Mouse (Mus musculus) thymus, postnatal 4 days (tissue): Measurements from ENCODE around the gene Srpk2.
"Not testable (repeated sequence)": the region's sequence is repeated elsewhere in the genome, so short reads cannot be mapped to it uniquely, and the experiment has no call there.

Source experiments
- DNase-seq: peaks from one replicate; pipeline ENCODE4 v3.0.0; 2021

The Srpk2 gene

DNA sequence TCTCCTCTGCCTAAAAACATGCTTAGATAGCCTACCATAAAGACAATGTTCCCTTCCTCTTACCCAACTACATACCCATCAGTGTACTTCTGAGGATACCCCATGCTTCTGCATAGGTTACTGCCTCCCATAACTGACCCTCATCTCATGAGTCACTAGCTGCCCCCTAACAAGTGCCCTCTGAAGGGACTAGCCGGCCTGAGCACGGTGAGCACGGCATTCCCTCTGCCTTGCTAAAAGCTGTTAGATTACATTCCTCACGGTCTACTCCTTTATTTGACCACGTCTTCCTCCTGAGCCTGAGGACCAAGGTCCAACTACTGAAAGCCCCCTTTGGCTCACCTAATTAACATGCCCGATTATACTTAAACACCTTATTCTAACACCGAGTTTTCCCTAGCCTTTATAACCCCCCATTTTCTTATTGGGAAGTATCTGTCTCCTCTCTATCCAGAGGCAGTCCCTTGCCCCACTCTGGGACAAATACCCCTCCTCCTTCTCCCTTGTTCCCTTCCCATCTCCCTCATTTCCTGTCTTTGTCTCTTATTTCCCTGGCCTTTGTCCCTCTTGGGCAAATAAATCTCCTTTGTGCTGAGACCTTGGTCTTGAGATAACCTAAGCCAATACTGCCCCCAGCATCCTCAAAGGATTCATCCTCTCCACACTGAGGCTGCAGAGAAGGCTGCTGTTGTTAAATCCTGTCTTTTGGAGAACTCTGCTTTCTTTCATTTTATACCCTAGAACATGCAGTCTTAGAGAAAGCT lies 128.2 kb downstream of the Srpk2 start:
- DNase-seq: no peak

DNA sequence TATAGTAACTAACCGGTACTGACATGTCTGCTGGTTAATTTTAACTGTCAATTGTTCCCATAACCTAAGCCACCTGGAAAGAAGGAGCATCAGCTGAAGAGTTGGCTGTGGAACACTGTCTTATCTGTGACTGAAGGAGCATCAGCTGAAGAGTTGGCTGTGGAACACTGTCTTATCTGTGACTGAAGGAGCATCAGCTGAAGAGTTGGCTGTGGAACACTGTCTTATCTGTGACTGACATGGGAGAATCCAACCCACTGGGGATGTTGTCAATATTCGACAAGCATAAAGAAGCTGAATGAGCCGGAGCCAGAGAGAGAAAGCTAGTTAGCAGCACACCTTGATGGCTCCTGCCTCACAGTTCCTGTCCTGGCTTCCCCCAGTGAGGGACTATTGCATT lies 131.1 kb downstream of the Srpk2 start:
- not testable (repeated sequence) for DNase-seq

DNA sequence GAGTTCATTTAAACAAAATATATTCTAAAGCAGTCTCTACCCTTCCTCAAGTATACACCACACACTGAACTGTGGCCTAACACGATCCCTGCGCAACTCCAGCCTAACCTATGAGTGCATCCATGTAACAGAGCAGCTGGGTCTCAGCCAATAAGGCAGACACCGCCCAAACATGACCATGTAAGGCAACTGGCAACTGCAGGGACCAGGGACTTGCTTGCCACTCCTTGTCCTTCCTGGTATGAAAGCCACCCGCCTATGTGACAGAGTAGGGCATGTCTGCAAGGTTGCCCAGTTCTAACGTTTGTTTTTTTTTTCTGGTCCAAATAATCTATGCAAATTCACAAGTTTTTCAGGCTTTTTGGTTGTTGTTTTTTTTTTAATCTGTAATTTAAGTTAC lies 132.7 kb downstream of the Srpk2 start:
- DNase-seq: no peak

DNA sequence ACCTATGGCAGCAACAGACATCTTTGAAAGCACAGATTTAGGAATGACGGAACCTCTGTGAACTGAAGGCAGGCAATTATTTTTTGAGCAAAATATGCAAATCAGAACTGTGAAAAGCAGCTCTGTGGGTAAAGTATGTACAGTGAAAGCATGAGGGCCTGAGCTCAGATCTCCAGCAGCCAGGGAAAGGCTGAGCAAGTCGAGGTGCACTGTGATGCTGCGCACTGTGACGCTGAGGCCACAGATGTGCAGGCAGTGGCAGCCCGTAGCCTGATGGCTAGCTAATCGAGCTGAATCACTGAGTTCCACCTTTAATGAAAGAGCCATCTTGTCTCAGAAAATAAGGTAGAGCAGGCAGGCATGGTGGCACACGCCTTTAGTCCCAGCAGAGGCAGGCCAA lies 148.7 kb downstream of the Srpk2 start:
- no peak for DNase-seq

DNA sequence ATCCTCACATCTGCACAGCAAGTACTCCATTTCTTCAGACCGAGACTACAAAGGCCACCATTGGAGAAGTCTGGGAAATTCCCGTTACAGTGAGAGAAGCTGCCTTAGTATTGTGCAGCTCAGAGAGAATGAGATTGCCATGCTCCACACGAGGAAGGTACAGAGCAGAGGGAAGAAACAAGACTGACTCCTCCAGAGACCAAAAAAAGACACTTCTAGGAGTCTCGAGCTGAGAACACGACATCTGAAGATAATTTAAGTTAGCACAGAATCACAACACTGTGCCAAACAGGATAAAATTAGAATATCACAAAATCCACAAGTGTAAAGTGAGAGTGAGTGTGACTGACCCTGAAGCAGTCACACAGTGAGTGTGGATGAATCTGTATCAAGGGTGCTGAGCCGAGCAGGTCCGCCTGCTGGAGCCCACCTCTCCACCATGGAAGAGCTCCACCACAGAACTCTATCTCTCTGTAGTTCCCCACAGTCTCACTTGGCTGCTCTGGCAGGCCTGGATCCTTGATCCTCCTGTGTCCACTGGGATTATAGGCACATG lies 152.8 kb downstream of the Srpk2 start:
- DNase-seq: no peak

DNA sequence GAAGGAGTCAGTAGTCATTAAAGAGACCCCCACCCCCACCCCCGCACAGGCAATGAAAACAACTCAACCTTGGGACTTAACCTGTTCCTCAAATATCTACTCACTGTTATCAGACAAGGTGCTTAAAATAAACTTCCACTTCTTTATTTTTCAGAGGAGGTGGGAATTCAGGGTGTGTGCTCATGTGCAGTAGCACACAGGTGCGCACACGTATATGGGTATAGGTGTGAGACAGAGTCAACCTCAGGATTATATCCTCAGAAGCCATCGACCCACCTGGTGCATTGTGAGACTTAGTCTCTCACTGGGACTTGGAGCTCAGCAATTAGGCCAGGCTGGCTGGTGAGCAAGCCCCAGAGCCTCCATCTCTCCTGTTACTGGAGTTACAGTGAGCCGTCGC lies 153.3 kb downstream of the Srpk2 start:
- DNase-seq: no peak

DNA sequence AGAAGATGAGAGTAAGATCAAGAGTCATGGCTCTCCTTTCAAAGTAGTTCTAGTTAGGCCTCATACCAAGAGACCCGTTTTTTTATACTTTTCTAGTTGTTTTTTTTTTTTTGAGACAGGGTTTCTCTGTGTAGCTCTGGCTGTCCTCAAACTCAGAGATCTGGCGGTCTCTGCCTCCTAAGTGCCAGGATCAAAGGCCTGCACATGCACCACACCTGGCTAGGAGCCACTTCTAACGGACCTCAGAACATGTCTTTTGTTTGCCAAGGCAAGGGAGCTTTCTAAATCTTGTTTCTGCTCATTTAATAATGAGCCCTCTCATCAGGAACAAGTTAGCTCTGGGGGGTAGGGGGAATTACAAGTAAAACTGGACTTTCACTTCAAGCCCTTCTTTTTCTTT lies 159.8 kb downstream of the Srpk2 start:
- DNase-seq: peak; percentile 48

DNA sequence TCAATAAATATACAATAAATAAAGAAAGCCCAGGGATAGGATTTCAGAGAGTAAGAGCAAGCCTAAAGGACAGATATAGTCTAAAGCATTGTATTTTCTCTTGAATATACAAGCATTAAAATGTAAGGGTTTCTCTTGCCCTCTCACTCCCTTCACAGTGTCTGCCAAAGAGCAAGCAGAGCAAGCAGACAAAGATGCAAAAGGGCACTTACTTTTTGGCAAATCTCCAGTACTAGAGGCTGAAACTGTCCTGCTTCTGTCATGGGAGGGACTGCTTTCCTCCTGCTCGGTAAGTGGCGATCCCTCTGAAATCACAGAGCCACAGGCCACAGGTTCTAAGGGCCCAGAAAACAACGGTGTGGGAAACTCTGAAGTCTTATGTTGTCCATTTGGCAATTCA lies 160.5 kb downstream of the Srpk2 start:
- no peak for DNase-seq

DNA sequence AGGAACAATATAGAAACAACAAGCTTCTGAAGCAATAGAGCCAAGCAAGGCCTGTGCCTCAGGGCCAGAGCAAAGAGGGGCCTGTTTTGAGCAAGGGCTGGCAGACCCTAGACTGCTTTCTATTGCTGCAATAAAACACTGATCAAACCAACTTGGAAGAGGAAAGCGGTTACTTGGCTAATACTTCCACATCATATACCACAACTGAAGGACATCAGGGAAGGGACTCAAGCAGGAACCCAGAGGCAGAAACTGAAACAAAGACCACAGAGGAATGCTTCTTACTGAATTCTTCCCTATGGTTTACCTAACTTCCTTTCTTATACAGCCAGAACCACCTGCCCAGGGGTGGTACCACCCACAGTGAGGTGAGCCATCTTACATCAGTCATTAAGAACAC lies 162.8 kb downstream of the Srpk2 start:
- DNase-seq: no peak

DNA sequence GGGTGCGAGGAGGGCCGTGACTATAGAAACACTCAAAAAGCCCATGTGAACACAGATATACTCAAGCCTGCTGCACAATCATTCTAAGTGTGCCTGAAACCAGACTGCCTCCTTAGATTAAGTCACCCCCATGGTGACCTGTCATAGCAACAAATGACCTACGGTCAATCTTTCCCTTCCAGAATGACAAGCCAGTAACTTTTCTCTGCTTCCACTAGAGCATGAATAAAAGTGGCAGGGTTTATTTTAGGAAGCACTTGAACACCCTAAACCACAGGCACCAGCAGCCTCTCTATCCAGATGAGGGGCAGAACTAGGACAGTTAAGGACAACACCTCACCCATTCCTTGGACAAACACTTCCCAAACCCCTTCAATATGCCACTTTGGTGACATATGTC lies 164.7 kb downstream of the Srpk2 start:
- no peak for DNase-seq

DNA sequence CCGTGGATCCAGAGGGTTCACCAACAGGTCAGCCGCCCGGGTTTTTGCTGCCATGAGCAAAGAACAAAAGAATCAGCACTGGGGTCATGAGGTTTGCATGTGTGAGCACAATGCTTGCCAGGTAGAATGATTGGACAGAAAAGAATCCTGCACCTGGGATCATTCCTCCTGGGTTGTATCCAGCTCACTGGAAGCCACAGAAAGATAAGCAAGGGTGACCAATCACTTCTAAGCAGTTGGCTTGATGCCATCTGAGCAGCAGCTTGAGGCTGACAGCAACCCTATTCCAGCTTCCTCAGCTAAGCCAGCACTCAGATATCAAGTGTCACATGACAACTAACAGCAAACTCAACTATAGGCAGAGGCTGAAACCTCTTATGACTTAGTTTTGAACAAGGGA lies 165.7 kb downstream of the Srpk2 start:
- no peak for DNase-seq

DNA sequence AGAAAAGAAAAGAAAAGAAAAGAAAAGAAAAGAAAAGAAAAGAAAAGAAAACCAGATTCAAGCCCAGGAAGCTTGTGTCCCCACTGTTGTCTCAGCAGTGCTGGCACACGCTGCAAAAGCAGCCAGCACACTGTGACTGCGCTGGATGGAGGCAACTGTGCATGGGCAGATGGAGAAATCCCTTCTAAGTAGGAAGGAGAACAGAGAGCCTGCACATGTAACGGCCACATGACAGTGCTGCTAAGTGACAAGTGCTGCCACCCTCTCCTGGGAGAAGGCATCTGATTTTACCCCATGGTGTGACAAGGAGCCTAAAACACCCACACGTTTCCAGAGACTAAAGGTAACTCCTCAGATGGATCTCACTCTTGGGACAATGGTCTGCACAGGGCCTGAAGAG lies 166.6 kb downstream of the Srpk2 start:
- DNase-seq: no peak

DNA sequence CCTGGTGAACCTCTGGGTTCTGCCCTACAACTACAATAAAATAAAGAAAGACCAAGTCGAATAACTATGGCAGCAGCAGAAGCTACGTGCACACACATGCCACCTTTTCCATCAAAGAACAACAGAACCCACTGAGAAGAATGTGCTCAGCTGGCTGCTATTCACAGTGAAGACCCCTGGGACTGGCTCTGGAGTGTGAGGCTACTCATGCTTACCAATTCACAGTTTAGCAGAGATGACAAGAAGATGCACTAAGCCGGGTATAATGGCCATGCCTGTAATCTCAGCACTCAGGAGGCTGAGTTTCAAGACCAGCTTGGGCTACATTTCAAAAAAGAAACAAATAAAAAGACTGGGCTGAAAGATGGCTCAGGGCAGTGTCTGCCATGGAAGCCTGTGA lies 167.5 kb downstream of the Srpk2 start:
- DNase-seq: no peak

DNA sequence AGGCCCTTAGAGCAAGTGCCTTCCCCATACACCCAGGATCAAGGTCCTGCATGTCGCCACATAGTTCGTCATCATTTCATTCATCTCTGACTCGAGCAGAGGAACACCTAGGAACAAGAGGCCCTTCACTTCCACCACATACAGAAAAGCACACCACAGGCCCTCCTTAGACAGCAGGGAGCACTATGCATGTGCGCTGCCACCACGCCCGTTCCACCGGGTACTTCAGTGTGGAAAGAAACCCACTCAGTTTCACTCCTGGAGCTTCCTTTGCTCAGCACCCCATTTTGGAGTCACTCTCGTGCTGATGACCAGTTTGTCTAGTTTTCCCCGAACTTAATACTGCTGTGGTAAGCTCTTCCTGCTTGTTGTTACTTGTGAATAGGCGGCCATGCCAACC lies 169.4 kb downstream of the Srpk2 start:
- no peak for DNase-seq

DNA sequence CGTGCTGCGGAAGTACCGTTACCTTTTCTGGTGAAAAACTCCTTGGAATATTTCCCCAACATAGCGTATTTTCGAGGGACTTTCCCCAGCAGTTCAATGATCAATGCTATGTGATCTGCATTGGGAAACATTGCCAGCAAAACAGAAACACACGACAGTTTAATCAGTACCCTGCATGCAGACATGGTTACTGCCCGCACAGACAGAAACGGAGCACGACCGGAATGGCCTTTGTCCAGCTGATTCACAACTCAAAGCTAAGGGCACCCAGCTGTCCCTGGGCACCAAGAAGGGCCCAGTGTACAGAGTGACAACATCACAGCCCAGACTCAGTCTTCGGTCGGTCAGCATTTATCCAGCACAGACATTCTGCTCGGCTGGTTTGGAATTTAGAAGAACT lies 170.9 kb downstream of the Srpk2 start:
- no peak for DNase-seq

DNA sequence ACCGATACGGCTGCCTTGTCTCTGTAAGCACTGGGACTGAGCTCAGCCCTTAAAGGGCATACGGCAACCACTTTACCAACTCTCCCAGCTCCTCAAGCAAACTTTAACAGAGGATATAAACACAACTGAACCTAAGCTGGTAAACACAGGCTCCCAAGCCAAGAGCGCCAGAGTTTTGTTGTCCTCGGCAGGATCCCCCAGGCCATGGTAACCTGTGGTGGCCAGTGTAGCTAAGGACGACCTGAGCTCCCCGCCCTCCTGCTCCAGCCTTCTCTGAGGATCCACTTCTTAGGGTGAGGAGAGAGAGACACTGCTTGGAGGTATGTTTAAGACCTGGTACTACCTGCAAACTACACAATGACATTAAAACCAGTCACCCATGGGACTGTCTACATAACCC lies 171.9 kb downstream of the Srpk2 start:
- no peak for DNase-seq

DNA sequence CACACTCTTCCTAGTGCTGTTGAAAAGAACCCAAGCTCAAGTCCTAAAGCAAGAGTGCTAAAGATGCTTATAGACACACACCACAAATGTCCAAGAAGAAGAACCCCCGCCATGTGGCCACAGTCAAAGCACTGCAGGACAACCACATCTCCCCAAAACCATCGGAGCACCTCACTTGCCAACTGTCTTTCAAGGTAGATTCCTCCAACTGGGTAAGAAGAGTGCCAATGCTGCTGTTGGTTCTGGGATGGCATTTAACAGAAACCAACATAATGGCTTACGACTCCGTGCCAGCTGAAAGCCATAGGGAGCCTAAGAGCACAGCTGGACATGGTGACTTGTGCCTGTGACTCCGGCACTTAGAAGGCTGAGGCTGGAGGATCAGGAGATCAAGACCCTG lies 173.0 kb downstream of the Srpk2 start:
- no peak for DNase-seq

DNA sequence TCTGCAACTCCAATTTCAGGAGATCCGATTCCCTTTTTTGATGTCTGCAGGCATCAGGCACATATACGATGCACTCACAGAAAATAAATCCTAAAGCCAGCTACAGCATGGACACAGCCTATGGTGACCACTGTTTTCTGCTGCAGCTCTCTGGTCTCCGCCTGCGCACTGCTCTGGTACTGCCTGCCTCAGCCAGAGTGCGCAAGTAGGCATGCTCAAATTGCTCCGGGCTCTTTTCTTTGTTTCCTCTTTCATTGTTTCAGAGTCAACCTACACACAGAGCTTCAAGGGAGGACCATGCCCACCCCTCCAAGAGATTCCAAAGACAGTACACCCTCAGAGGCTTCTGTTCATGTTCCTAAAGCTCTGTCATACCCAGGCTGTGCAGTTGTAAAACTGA lies 175.8 kb downstream of the Srpk2 start:
- no peak for DNase-seq

DNA sequence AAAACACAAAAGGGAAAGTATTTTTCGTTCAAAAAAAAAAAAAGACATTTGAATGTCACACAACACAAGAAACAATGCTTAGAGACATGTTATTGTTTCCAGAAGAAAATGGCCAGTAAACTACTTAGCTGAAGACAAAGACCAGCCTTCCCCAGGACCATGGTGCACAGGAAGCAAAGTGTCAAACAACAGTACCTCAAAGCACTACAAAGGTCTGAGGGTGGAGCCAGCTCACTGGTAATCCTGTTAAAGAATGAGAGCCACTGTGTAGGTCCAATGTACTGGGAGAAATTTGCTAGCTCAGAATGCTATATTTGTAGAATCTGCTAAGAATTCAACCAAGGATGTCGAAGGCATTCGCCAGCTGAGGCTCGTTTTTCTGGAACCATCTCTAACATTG lies 177.2 kb downstream of the Srpk2 start:
- no peak for DNase-seq

DNA sequence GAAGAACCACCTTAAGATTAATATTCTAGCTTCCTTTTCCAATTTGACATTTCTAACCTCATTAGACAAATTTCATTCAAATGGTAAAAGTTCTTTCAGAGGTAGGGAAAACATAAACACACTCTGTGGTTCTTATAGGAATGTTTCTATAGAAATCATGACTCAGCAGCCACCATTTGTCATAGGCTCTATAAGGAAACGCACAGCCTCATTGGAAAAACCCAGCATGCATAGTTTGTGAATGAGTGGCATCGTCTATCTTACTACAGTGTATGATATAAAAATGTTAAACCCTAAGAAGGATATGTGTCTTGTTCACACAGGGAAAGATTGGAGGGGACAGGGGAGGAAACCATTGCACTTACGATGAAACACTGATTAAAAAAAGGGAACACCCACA lies 178.8 kb downstream of the Srpk2 start:
- no peak for DNase-seq

DNA sequence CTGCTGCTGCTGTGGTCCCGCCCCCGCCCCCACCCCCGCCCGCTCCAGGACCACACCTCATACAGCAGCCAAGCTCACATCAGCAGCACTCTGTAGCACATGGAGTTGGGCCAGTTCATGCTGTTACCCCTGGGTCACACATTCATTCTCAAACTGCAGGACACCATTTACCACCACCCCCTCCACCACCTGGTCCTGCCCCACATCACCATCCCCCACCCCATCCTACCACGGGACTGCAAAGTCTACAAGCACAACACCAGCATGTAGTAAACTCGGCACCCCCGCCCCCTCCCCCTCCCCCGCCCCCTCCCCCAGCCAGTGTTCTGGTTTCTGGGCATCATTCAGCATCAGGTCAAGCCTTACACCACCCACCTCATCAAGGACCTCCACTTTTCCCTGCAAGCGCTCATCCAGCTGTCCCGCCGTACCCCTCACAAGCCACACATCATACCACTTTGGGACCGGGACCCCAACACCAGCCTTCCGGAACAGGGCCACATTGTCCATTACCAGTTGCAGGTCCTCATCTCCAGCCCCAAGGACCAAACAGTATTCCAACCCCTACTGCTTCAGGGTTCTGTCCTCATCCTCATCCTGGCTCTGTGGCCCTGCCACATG lies 182.0 kb downstream of the Srpk2 start:
- no peak for DNase-seq

DNA sequence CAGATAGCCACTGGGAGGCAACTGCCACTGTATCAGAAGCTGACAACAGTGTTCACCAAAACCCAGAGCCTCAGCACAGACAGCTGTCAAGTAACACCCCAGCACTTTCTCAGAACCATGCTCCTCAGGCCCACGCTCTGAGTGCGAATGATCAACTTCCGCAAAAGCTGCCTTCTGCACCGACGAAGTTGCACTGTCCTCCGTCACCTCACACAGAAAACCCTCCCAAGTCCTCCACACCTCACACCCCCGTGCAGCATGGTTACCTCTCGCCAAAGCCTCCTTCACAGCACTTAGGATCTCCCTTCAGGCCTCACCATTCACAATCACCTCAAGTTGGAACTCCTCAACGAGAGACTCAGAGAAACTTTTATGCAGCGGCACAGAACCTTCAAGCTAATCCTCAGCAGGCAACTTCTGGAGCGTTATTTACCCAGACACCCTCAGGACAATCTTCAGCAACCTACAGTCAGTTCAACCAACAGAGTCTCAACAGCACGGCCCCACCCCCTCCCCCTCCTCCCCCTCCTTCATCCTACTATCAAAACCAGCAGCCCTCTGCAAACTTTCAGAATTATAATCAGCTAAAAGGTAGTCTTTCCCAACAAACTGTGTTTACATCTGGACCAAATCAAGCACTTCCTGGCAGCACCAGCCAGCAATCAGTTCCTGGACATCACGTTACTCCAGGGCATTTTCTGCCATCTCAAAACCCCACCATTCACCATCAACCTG lies 182.7 kb downstream of the Srpk2 start:
- DNase-seq: no peak

DNA sequence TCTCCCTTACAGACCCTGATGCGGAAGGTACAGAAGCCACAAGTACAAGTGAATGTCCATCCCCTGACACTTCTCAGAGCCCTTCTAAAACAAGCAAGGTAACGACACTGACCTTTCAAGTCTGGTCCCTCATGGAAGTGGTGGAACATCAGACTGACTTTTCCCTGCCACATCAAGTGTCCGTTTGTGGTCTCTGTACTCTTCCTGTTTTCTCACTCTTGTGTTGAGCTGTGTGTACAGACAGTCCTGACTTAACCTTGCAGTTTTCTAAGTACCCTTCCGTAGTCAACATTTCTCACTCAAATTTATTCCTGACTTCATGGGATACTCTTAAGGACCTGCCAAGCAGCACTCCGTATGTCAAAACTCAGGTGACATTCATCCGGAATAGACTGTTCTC lies 183.7 kb downstream of the Srpk2 start:
- DNase-seq: no peak

DNA sequence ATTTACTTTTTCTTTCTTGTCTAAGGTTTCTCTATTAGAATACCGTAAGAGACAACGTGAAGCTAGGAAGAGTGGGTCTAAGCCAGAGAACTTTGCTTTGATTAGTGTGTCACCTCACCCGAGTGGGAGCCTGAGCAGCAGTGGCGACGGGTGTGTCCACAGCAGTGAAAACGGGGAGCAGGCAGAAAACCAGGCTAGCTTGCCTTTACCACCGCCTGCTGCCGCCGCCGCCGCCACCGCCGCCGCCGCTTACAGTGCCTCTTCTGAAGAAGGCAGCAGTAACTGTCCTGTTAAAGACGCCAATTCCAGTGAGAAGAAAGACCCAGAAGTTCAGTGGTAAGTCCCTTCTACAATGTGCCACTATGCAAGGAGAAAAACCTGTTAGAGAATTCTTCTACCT lies 185.2 kb downstream of the Srpk2 start:
- no peak for DNase-seq
